Mouse (Mus musculus) megakaryocyte, embryonic 14.5 days (primary cell): Measurements from ENCODE around the gene Ncor2. TPM values are rescaled to one million over a fixed set of nuclear protein-coding genes. Genes with fewer than 3 reads are reported as not detected.

Experiments
- H3K27me3 ChIP-seq: replicated peaks from 2 replicates; pipeline ENCODE3; 2012; ENCODE audit warnings: inconsistent platforms
- H3K36me3 ChIP-seq: replicated peaks from 2 replicates; pipeline ENCODE3; 2012; ENCODE audit warnings: low read length, inconsistent platforms, mixed read lengths
- H3K4me1 ChIP-seq: 2 replicates; pipeline ENCODE4 v1.6.1; 2012; ENCODE audit warnings: inconsistent platforms
- H3K4me3 ChIP-seq: replicated peaks from 2 replicates; pipeline ENCODE3; 2012; ENCODE audit warnings: moderate library complexity, mild to moderate bottlenecking, inconsistent platforms
- H3K9me3 ChIP-seq: 2 replicates; pipeline ENCODE4 v1.6.1; 2012; ENCODE audit warnings: inconsistent platforms
- FLI1 ChIP-seq: IDR thresholded peaks from 2 replicates; pipeline ENCODE4 v1.6.1; 2012; ENCODE audit warnings: low read length, inconsistent platforms, mixed read lengths
- GATA1 ChIP-seq: IDR thresholded peaks from 3 replicates; pipeline ENCODE4 v1.6.1; 2012; ENCODE audit warnings: mixed read lengths, low read length, inconsistent platforms, borderline replicate concordance
- polyA plus RNA-seq: library from polyadenylated mRNA; stranded (reverse); fragments of >175 nt; gene quantifications from 2 replicates; pipeline ENCODE4 v1.2.3, GENCODE M21; 2012; ENCODE audit warnings: low replicate concordance; ENCODE audit not compliant: insufficient read depth

Gene Ncor2
- polyA plus RNA-seq, 1 experiment, result 109 TPM

DNA sequence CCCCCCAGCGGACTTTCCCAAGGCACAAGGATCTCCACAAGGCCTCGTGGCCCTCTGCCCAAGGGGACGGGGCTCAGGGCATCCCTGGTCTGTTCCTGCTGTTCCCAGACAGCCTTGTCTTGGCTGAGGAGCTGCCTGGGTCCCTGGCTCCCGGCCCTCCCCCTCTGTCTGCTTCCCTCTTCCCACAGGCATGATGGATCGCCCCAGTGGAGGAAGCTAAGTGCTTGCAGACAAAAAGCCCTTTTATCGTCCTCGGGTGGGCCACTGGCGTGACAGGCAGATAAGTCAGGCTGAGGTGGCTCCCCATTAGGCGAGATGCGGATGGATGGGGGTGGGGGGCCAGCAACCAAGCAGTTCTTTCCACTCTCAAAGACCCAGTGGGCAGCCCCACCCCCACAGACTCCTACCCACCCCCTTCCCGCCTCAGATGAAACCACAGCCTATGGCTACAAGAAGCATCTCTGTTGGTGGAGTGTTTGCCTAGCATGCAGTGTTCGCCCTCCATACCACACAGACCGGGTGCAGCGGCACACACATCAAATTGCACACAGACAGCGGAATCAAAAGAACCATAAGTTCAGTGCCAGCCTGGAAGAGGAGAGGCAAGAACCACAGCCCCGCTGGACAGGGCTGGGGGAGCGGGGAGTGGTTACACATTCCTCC, 27.0 kb downstream of the Ncor2 start:
- Histone ChIP-seq H3K4me1 (peaks cover 69% of the 10 kb centered on the region), H3K9me3 (no peaks in the 10 kb centered on the region), H3K36me3 (no peaks in the 10 kb centered on the region), H3K27me3 (peaks cover 47% of the 10 kb centered on the region), H3K4me3 (no peak overlapping the region)
- TF ChIP-seq FLI1 (no peak), GATA1 (no peak)

DNA sequence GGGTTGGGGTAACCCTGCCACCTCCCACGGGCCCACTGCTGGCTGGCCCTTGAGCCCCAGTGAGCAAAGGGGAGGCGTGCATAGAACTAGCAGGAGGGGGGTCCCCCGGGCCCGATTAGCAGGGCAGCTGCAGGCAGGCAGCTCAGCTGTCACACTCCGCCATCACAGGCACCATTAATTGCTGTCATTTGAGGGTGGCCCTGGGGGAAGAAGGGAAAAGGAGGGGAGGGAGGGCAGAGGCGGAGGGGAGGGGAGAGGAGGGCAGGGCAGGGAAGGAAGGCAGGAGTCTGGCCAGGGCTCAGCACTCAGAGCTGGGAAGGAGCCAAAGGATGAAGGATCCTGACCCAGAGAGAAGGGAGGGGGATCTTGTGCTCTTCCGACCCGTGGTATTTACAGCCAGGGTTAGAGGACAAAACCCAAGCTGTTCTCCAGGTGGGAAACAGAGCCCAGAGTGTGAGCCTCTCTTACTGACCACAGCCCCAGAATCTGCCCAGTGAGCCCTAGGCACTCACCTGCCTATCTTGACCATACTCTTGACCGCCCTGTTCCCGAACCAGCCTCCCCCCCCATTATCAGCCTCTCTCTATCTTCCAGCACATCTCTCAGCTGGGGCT, 28.0 kb downstream of the Ncor2 start:
- no peaks in the 10 kb centered on the region for H3K9me3 ChIP-seq

DNA sequence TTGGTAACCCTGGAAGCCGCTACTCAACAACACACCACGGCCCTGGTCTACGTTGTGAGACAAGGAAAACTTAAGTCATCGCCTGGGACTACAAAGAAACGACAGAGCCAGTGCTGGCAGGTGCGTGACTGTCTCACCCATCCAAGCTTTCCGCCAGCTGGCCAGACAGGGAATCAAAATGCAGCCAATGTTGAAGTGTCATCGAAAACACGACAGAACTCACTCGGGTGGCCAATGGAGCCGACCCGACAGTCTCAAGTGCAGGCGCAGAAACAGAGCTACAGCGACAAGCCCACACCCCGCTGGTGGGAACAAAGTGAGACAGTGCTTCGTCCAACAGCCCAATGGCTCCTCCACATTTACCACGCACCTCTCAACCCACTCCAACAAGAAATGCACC, 29.9 kb downstream of the Ncor2 start:
- Histone ChIP-seq H3K4me3 (no peak overlapping the region), H3K27me3 (peaks cover 36% of the 10 kb centered on the region), H3K36me3 (no peaks in the 10 kb centered on the region), H3K9me3 (no peaks in the 10 kb centered on the region), H3K4me1 (peaks cover 65% of the 10 kb centered on the region)
- TF ChIP-seq GATA1 (no peak), FLI1 (no peak)

More for the DNA sequence above, 28.0 kb downstream of the Ncor2 start:
- no peak for TF ChIP-seq FLI1
- no peak for TF ChIP-seq GATA1
- Histone ChIP-seq H3K4me1 (peaks cover 68% of the 10 kb centered on the region), H3K27me3 (peaks cover 52% of the 10 kb centered on the region), H3K4me3 (no peak overlapping the region), H3K36me3 (no peaks in the 10 kb centered on the region)

DNA sequence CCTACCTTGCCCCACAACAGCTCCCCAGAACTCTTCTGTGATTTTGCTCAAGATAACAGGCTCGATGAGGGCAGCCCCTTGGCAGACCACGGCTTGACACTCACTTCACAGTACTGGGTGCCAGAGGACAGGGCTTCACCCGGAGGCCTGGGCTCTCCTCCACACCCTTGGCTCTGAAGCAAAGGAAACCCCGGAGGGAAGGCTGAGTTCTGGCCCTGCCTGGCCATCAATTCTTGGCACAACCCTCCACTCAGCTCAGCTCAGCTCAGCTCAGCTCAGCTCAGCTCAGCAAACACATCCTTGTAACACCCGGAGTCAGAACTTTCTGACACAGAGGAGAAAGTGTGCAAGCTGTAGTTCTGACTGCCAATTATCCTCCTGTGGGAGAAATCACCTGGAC, 30.3 kb downstream of the Ncor2 start:
- peaks cover 62% of the 10 kb centered on the region for H3K4me1 ChIP-seq
- no peaks in the 10 kb centered on the region for H3K36me3 ChIP-seq
- H3K9me3 ChIP-seq, result no peaks in the 10 kb centered on the region
- H3K27me3 ChIP-seq, result peaks cover 34% of the 10 kb centered on the region
- H3K4me3 ChIP-seq, result no peak overlapping the region
- TF ChIP-seq GATA1, result no peak
- no peak for TF ChIP-seq FLI1

DNA sequence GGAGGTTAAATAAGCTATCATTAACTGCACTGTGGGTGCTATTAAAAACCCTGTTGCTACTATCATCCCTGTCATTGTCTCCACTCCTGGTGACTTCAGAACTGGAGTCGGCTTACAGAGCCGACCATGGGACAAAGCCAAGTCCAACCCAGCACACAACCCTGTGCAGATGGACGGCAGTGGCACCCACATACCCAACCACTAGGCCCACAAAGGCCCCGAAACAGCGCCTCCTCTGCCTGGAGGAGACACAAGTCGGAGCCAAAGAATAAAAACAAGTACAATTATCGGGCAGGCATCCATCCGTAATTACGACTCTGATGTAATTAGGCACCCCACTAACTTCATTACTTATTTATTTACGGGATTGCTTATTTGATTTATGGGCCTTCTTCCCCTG, 30.8 kb downstream of the Ncor2 start:
- Histone ChIP-seq H3K27me3 (peaks cover 38% of the 10 kb centered on the region), H3K4me3 (no peak overlapping the region), H3K36me3 (no peaks in the 10 kb centered on the region), H3K4me1 (peaks cover 62% of the 10 kb centered on the region), H3K9me3 (no peaks in the 10 kb centered on the region)
- no peak for TF ChIP-seq FLI1
- TF ChIP-seq GATA1, result no peak

DNA sequence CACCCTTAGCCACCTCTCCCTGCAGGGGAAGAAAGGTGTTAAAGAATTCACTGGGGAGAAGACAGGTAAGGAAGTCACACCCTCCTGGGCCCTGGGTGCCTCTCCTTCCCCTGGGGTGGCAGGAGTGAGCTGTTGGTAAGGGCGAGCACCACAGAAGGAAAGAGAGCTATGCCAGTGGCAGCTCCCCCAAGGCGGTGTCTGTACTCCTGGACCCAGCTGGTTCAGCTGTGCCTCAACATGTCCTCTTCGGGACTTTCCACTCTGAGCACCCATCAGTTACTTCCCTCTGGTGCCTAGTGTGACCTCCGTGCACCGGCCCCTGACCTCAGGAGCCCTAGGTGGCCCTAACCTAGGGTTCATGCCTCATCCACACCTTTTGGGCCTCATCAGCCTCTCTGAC, 31.9 kb downstream of the Ncor2 start:
- TF ChIP-seq FLI1 (no peak), GATA1 (no peak)
- Histone ChIP-seq H3K4me1 (peaks cover 62% of the 10 kb centered on the region), H3K9me3 (no peaks in the 10 kb centered on the region), H3K27me3 (peaks cover 33% of the 10 kb centered on the region), H3K4me3 (no peak overlapping the region), H3K36me3 (no peaks in the 10 kb centered on the region)

DNA sequence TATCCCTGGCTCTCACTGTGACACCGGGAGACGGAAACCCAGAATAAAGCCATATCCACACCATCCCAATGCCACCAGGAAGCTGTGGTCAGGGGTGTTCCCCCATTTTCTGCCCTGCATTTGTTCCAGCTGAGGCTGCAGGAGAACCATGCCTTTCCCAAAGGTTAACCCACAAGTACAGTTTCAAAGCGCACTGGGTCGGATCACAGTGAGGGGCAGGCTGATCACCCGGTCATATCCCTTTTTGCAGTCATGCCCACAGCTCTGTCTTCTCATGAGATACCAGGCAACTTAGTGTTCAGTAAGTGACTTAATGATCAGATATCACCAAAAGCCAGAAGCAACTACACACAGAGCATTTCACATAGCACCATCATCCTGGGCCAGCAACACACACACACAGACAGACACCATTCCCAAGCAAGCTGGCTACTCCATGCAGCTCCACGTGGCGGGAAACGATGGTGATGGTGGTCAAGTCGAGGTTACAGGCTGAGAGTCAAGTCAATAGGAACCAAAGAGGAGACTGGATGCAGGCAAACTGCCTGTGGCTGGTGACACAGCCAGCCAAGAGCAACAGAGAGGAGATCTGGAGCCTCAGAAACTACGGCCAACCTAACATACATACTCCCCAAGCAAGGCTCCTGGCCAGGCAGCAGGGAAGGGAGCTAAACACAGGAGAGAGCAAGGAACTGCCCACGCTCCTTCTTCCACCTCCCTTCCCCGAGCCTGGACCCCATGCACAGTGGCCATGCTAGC, 35.7 kb downstream of the Ncor2 start:
- TF ChIP-seq FLI1 (no peak), GATA1 (no peak)
- Histone ChIP-seq H3K9me3 (no peaks in the 10 kb centered on the region), H3K36me3 (peaks cover 2% of the 10 kb centered on the region), H3K27me3 (peaks cover 29% of the 10 kb centered on the region), H3K4me1 (peaks cover 86% of the 10 kb centered on the region), H3K4me3 (no peak overlapping the region)

DNA sequence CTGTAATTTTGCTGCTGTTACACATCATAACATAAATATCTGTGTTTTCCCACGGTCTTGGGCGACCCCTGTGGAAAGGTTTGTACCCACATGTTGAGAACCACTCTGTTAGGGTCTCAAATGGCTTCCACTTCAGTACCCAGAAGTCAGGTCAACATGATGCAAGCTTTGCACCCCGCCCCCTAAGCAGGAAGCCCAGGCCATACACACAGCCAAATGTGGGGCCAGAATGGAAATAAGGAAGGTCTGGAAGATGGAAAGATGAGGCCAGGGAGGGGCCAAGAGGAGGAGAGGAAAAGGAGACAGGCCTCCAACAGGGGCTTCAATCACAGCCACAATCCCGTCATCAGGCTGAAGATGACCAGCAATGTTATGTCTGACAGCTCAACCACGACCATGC, 37.1 kb downstream of the Ncor2 start:
- TF ChIP-seq GATA1, result no peak
- no peak for TF ChIP-seq FLI1
- no peak overlapping the region for H3K4me3 ChIP-seq
- H3K36me3 ChIP-seq, result peaks cover 2% of the 10 kb centered on the region
- H3K4me1 ChIP-seq, result peaks cover 89% of the 10 kb centered on the region
- H3K27me3 ChIP-seq, result peaks cover 23% of the 10 kb centered on the region
- H3K9me3 ChIP-seq, result no peaks in the 10 kb centered on the region

DNA sequence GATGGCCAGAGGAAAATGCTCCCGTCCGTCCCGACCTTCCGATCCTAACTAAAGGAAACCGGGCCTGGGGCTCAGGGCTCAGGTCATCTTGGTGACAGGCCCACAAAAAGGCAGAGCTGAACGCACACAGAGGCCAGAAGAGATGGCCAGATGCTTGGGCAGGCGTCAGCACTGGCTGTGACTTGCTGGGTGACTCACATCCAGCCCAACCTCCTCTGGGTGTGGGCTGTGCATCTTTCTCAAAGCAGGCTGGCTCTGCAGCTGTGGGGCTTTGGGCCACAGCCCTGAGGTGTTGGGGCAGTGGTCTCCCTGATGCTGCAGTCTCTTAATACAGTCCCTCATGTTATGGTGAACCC, 37.5 kb downstream of the Ncor2 start:
- H3K4me3 ChIP-seq, result peak overlapping the region; percentile 88
- H3K36me3 ChIP-seq, result peaks cover 2% of the 10 kb centered on the region
- H3K4me1 ChIP-seq, result peaks cover 90% of the 10 kb centered on the region
- TF ChIP-seq GATA1, result no peak
- TF ChIP-seq FLI1, result no peak
- peaks cover 22% of the 10 kb centered on the region for H3K27me3 ChIP-seq
- no peaks in the 10 kb centered on the region for H3K9me3 ChIP-seq
